Mouse (Mus musculus) liver, embryonic 16.5 days (tissue): ENCODE results near the gene Olfr904. TPM values are rescaled to one million over a fixed set of nuclear protein-coding genes. Genes with fewer than 3 reads are reported as not detected.

ENCODE experiments used
- ATAC-seq: fragments of 200-750 bp; cut with Nextera tagmentation; 2 replicates; pipeline ENCODE4 v1.8.0; 2017; ENCODE audit warnings: low read depth, mild to moderate bottlenecking, moderate number of reproducible peaks, moderate library complexity
- H3K27ac ChIP-seq: fragments of 300-500 bp; sonication (generic); 2 replicates; pipeline ENCODE4 v1.5.1; 2014; ENCODE audit warnings: mild to moderate bottlenecking, low read length
- H3K27me3 ChIP-seq: fragments of 300-500 bp; sonication (generic); 2 replicates; pipeline ENCODE4 v1.6.1; 2014; ENCODE audit warnings: low read depth, low read length, mixed read lengths; ENCODE audit not compliant: control insufficient read depth, insufficient read depth
- H3K36me3 ChIP-seq: fragments of 300-500 bp; sonication (generic); 2 replicates; pipeline ENCODE4 v1.6.1; 2014; ENCODE audit warnings: mild to moderate bottlenecking; ENCODE audit not compliant: control insufficient read depth, insufficient read depth
- H3K4me1 ChIP-seq: fragments of 300-500 bp; sonication (generic); 2 replicates; pipeline ENCODE4 v1.6.1; 2014; ENCODE audit warnings: low read depth, low read length, mixed read lengths; ENCODE audit not compliant: control insufficient read depth
- H3K4me2 ChIP-seq: fragments of 300-500 bp; sonication (generic); 2 replicates; pipeline ENCODE4 v1.6.1; 2014; ENCODE audit warnings: low read depth, low read length, mixed read lengths
- H3K4me3 ChIP-seq: fragments of 300-500 bp; sonication (generic); 2 replicates; pipeline ENCODE4 v1.5.1; 2014; ENCODE audit warnings: low read depth, mild to moderate bottlenecking, low read length
- H3K9ac ChIP-seq: fragments of 300-500 bp; sonication (generic); 2 replicates; pipeline ENCODE4 v1.6.1; 2014; ENCODE audit warnings: low read depth, low read length
- H3K9me3 ChIP-seq: fragments of 300-500 bp; sonication (generic); replicated peaks from 2 replicates; pipeline ENCODE4 v1.6.1; 2016; ENCODE audit warnings: low read length; ENCODE audit not compliant: control insufficient read depth
- WGBS: fragments of 180-500 bp; shearing (Covaris S2); extraction: QIAGEN DNeasy Blood & Tissue Kit; methylation state at CpG from one replicate; pipeline ENCODE4 v1.1.7; 2014; ENCODE audit not compliant: insufficient replicate concordance; 5-methylcytosine and 5-hydroxymethylcytosine counted together
- polyA plus RNA-seq: library from polyadenylated mRNA; unstranded; fragments of >200 nt; fragmentation: Nextera tagmentation; extraction: Ambion mirVana; gene quantifications from 2 replicates; pipeline ENCODE4 v1.2.1, GENCODE M21; 2015

Olfr904 gene
- polyA plus RNA-seq, 1 experiment from 2014 or later = not detected

DNA sequence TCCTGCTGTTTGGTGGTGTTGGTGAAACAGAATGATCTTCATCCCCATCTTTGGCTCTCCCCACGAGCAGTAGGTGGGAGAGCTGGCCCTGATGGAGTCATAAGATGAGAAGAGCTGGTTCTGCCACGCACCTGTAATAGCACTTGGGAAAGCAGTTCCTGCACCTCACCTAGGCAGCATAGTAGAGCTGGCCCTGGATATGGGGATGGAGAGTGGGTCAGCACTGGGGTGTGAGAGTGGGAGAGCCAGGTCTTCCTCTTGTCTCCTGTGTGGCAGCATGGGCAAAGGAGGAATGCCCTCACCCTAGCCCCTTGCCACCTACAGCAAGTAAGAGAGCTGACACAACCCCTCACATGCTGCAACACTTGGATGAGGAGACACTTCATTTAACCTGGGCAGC, 49.4 kb downstream of the Olfr904 start:
- H3K4me1 ChIP-seq = no peaks in the 10 kb centered on the region
- H3K27ac ChIP-seq = no peak overlapping the region
- H3K4me2 ChIP-seq = no peak overlapping the region
- no peaks in the 10 kb centered on the region for H3K27me3 ChIP-seq
- H3K4me3 ChIP-seq = no peak overlapping the region
- H3K36me3 ChIP-seq = no peaks in the 10 kb centered on the region
- H3K9me3 ChIP-seq = no peaks in the 10 kb centered on the region
- H3K9ac ChIP-seq = no peak overlapping the region
- WGBS = 44% methylated on average over 2 of the region's 2 CpGs
- no peak for ATAC-seq

Other genes starting within 250 kb of the Olfr904 start
- gene Olfr894, start 245.1 kb upstream of the Olfr904 start, polyA plus RNA-seq = not detected in 2 replicates
- gene Olfr143, start 210.4 kb upstream of the Olfr904 start, polyA plus RNA-seq = not detected in 2 replicates
- gene Olfr895, start 195.3 kb upstream of the Olfr904 start, polyA plus RNA-seq = not detected in 2 replicates
- not detected in 2 replicates for gene Olfr896-ps1, start 172.0 kb upstream of the Olfr904 start, polyA plus RNA-seq
- not detected in 2 replicates for gene Olfr25, start 134.1 kb upstream of the Olfr904 start, polyA plus RNA-seq
- gene Olfr898, start 114.7 kb upstream of the Olfr904 start, polyA plus RNA-seq = not detected in 2 replicates
- not detected in 2 replicates for gene Olfr250, start 96.2 kb upstream of the Olfr904 start, polyA plus RNA-seq
- not detected in 2 replicates for gene Olfr251, start 86.1 kb upstream of the Olfr904 start, polyA plus RNA-seq
- not detected in 2 replicates for gene Olfr147, start 61.4 kb upstream of the Olfr904 start, polyA plus RNA-seq
- gene Olfr901, start 33.7 kb upstream of the Olfr904 start, polyA plus RNA-seq = not detected in 2 replicates
- not detected in 2 replicates for gene Olfr902, start 15.5 kb upstream of the Olfr904 start, polyA plus RNA-seq
- not detected in 2 replicates for gene Olfr905, start 8.0 kb downstream of the Olfr904 start, polyA plus RNA-seq
- gene Olfr906, start 23.9 kb downstream of the Olfr904 start, polyA plus RNA-seq = not detected in 2 replicates
- gene Olfr907, start 32.7 kb downstream of the Olfr904 start, polyA plus RNA-seq = not detected in 2 replicates
- gene Olfr911-ps1, start 58.4 kb downstream of the Olfr904 start, polyA plus RNA-seq = not detected in 2 replicates
- not detected in 2 replicates for gene Olfr910, start 74.7 kb downstream of the Olfr904 start, polyA plus RNA-seq
- not detected in 2 replicates for gene Olfr912, start 117.0 kb downstream of the Olfr904 start, polyA plus RNA-seq
- gene Olfr913, start 129.6 kb downstream of the Olfr904 start, polyA plus RNA-seq = not detected in 2 replicates
- not detected in 2 replicates for gene Olfr914, start 142.0 kb downstream of the Olfr904 start, polyA plus RNA-seq
- gene Olfr916, start 196.7 kb downstream of the Olfr904 start, polyA plus RNA-seq = not detected in 2 replicates
- gene Olfr917, start 202.7 kb downstream of the Olfr904 start, polyA plus RNA-seq = not detected in 2 replicates
- not detected in 2 replicates for gene Olfr918, start 211.5 kb downstream of the Olfr904 start, polyA plus RNA-seq
- not detected in 2 replicates for gene Olfr919, start 240.5 kb downstream of the Olfr904 start, polyA plus RNA-seq